Mouse (Mus musculus) cortical plate, adult 2 months (tissue): ENCODE measurements around the gene Zfand3.

Experiments
- CTCF ChIP-seq: fragments of 200-500 bp; IDR thresholded peaks from 2 replicates; pipeline ENCODE4 v1.5.1; 2011; ENCODE audit warnings: mild to moderate bottlenecking, control low read depth, low read length; ENCODE audit not compliant: insufficient read depth; ENCODE audit errors: extremely low read depth
- POLR2A ChIP-seq: fragments of 200-500 bp; IDR thresholded peaks from 2 replicates; pipeline ENCODE4 v1.6.1; 2011; ENCODE audit warnings: mild to moderate bottlenecking, low read length, control low read depth; ENCODE audit not compliant: insufficient read depth; ENCODE audit errors: extremely low read depth

DNA sequence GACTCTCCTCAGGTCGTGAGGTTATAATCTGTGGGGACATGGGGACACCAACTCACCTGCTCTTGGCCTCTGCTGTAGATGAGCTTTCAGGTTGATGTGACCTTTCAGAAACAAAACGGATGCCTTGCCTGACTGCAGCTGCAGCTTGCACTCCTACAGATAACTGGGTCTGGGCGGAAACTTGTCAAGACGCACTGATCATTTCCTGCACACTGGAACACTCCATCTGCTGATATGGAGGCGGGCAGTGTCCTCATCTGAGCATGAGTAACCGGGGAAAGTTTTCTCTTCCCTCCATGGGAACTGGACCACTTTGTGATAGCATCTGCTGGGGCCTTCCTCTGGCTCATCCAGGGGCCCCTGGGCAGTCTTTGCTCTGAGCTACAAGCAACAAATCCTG is 209.9 kb downstream of the Zfand3 start:
- no peak for TF ChIP-seq POLR2A
- TF ChIP-seq CTCF, result no peak
